Mouse (Mus musculus) frontal cortex, postnatal 10 days (tissue): ENCODE measurements around the gene Rdh9.

Experiments
- DNase-seq, 2 experiments: peaks; one replicate each; pipeline ENCODE4 v3.0.0; 2022; ENCODE audit warnings: low spot score in 2 of 2, mixed read lengths in 1 of 2

The Rdh9 gene

DNA sequence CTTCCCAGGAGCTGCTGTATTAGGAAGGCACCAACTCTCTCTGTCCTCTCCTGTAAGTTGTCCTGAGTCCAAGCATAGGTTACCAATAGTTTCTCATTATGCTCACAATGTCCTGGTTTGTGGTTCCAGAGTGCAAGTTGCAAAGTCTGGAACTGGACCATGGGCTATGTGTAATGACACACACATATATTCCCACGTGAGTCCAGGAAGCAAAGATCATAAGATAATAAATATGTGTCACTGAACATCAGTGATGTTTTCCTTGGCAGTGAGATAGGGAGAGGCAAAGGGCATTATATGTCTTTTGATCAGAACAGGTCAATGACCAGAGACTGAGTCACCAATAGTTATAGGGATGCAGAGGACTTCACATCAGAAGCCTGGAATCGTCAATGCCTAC, at the start of gene Rdh9:
Rdh9 (plus strand) TSS at position 376 of the 400 bp plus-strand sequence.
- no peak for DNase-seq

DNA sequence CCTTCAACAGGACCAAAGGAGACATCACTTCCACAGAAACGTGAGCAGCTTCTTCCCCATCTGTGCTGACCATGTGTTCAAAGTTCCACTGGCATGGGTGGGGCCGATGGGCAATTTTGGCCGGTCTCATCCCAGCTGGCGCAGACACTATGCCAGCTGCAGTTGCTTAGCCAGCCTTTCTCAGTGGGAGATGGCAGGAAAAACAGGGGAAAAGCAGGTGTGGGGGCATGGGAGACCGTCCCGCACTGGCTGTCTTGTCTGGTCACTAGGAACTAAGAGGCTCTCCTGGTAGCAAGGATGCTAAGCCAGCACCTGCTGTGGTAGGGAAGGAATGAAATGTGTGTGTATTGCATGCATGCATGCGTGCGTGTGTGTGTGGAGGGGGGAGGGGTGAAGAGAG, 47.7 kb upstream of the Rdh9 start:
- no peak for DNase-seq

- no peak for DNase-seq
These were observed 45.8 kb upstream of the Rdh9 start for GRCm38 (mm10) chr10:127730285-127730932.

GRCm38 (mm10) chr10:127730933-127731310, 45.3 kb upstream of the Rdh9 start:
- no peak for DNase-seq

GRCm38 (mm10) chr10:127731397-127731796, 44.8 kb upstream of the Rdh9 start:
- DNase-seq: no peak

- no peak for DNase-seq
These were observed 41.8 kb upstream of the Rdh9 start for GRCm38 (mm10) chr10:127734434-127734833.

- no peak for DNase-seq
These were observed 39.9 kb upstream of the Rdh9 start for GRCm38 (mm10) chr10:127736266-127736665.

- no peak for DNase-seq
These were observed 39.3 kb upstream of the Rdh9 start for GRCm38 (mm10) chr10:127736916-127737315.

GRCm38 (mm10) chr10:127737552-127737951, 38.6 kb upstream of the Rdh9 start:
- no peak for DNase-seq

DNA sequence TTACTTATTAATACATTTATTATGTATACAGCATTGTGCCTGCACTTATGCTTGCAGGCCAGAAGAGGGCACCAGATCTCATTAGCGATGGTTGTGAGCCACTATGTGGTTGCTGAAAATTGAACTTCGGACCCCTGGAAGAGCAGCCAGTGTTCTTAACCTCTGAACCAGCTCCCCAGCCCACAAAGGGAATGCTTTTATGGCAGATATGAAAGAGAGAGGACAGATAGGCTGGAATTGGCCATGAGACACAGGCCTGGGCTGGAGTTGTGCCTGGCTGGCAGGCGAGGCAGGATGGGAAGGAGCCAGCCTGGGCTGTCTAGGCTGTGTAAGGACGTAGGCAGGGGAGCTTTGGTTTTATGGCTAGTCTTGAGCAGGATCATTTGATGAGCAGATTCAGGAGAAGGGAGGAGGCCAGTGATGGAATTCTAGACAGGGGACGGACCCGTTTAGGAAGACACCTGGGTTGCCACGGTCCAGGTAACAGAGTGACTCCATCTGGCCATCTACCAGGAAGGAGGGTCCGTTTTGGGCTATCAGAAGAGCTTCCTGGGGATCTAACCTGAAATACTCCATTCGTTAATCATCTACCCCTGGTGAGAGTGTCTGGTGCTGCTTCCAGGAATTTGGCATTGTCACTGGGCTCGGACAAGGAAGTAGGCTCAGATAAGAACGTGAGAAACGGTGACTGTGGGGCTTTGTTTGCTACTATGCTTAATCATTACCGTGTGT, 37.9 kb upstream of the Rdh9 start:
- no peak for DNase-seq

DNA sequence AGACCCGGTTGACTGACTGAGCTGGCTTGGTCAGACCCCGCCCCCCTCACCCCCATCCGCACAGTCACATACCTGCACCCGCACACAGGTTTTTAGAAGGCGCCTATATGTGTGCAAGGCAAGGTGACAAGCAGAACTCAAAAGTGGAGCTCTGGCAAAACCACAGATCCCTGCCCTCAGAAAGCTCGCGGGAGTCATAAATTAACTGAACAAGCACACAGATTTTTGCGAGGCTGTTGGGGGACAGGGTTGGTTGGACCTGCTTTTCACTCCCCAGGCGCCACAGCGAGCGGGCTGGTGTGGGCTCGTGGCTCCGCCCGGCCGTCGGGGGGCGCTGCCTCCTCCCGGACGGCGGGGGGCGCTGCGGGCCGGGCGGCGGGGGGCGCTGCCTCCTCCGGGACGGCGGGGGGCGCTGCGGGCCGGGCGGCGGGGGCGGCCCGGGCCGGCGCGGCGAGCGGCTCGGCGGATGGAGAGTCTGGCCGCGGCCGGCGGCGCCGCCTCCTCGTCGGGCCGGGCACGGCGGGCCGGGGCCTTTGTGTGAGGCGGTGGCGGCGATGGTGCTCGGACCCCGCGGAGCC, 37.0 kb upstream of the Rdh9 start, which contains the start of gene Zbtb39:
Zbtb39 (plus strand) TSS at position 456 of the 578 bp plus-strand sequence.
- peak in 1 of 2 experiments; percentile 66 for DNase-seq

- DNase-seq: no peak
These were observed 36.5 kb upstream of the Rdh9 start for GRCm38 (mm10) chr10:127739661-127740161.

DNA sequence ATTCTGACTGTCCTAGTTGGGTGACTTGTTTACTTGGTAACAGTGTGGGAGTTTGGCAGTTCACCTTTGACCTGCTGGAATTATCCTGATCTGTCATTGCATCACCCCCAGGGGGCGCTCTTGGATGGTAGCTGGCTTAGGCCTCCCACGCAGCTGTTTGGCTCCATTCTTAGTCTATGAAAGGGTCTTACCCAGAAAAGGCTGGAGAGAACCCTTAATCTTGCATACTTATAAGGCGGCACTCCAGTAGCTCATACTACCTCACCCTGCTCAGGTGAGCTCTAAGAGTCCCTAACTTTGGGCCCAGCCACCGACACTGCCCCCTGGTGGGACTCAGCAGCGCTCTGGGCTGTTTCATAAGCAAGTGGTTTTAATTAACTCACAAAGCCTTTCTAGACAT, 31.5 kb upstream of the Rdh9 start:
- no peak for DNase-seq

GRCm38 (mm10) chr10:127745886-127746285, 30.3 kb upstream of the Rdh9 start:
- DNase-seq: no peak

DNA sequence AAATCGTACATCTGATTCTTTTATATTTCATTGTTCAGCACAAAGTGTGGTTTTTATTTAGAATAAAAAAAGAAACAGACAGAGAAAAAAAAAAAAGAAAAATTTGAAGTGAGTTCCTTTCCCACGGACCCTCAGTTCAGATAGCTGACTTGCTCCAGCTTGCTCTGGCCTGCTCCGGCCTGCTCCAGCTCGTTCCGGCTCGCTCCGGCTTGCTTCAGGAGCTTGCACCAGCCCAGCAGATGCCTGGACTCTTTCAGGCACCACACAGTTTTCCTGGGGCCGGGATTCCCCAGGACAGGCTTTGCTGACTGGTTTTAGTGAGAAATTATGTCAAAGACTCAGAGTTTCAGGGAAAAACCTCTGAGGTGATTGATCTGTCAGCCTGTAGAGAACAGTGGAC, 28.9 kb upstream of the Rdh9 start:
- no peak for DNase-seq

- no peak for DNase-seq
These were observed 27.2 kb upstream of the Rdh9 start for GRCm38 (mm10) chr10:127748847-127749612.

DNA sequence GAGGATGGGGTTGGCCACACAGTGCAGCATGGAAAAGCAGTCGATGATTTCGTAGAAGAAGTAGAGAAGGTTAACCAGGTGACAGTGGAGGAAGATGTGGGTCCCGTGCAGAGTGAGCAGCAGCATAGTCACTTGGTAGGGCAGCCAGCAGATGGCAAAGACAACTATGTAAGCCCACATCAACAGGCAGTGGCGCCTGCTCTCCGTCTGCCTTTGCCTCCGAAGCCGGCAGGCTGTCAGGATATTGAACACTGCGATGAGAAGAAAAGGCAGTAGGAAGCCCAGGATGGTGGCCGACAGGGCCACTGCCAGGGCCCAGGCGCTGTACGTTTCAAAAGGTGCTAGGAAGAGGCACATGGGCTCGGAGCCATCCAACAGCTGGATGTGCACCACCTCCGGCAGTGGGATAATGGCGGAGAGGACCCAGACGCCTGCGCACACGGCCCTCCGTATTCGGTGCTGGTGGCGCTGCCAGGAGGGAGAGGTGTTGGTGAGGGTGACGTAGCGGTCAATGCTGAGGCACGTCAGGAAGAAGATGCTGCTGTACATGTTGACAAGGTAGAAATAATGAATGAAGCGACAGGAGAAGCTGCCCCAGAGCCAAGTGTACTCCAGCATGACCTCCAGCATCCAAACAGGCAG, 25.9 kb upstream of the Rdh9 start:
- DNase-seq: no peak

DNA sequence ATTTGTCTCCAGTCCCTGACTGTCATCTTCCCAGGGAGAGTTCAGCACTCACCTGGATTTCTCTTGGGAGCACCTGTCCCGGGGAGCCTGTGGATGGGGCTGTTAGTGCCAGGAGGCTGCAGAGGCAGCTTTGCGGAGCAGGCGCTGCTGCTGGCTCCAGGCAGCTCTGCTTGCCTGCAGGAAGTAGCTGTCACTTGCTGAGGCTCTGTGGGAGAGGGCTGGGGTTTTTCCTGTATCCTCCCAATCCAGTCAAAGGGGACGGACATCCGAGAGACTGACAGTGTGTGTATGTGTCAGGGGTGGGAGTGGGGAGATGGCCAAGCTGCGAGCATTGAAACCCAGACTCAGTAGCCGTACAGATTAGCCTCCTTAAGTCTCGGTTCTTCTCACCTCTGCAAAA, 24.6 kb upstream of the Rdh9 start, which contains the start of gene Gpr182:
Gpr182 (minus strand) TSS at position 185 of the 400 bp plus-strand sequence.
- no peak for DNase-seq

DNA sequence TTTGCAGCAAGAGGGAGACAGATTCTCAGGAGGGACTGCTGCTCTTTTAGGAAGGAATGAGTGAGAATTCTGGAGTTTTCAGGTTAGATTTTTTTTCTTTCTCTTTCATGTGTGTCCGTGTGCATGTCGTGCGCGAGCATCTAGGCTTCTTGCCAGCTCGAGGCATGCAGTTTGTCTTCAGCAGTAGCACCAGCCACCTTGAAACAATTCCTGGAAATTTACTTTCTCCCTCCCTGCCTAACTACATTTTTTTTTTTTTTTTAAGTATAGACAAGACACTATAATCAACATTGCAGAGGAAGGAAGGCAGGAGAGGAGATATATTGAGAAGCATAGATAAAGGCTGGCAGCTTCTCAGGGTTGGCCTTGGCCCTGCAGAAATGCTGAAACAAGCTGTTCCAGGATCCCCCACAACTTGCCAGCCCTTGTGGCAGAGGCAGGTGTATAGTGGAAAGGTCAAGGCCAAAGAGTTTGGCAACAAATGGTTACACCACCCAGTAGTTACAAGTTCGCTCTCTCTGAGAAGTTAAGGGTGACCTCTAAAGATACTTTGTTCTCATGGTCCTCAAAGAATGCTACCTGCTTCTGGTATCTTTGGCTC, 21.5 kb upstream of the Rdh9 start:
- no peak for DNase-seq

GRCm38 (mm10) chr10:127755246-127755645, 20.9 kb upstream of the Rdh9 start:
- DNase-seq: no peak
